Mouse (Mus musculus) bone marrow, adult 2 months (tissue): ENCODE measurements at regions not wholly inside any gene's neighbourhood (a gene's known extent, or its start where the extent isn't known, plus 50 kb on each side); places are given as distances from the start of the nearest gene placed in this dataset.

ENCODE experiments used
- H3K27ac ChIP-seq: fragments of 200-500 bp; 2 replicates; pipeline ENCODE4 v1.5.1; 2012; ENCODE audit warnings: low read depth, mild to moderate bottlenecking, control low read depth, inconsistent platforms, low read length; ENCODE audit not compliant: control insufficient read depth, poor library complexity, insufficient read depth
- H3K4me1 ChIP-seq: fragments of 200-500 bp; 2 replicates; pipeline ENCODE4 v1.6.1; 2011; ENCODE audit warnings: low read length; ENCODE audit not compliant: control insufficient read depth, insufficient read depth
- H3K4me3 ChIP-seq: fragments of 200-500 bp; replicated peaks from 2 replicates; pipeline ENCODE3; 2011; ENCODE audit warnings: mild to moderate bottlenecking, low read depth, low read length, control low read depth; ENCODE audit not compliant: control insufficient read depth
- CTCF ChIP-seq: fragments of 200-500 bp; IDR thresholded peaks from 2 replicates; pipeline ENCODE4 v1.5.1; 2011; ENCODE audit warnings: low read length, control low read depth; ENCODE audit not compliant: control insufficient read depth, insufficient read depth
- POLR2A ChIP-seq: fragments of 200-500 bp; IDR thresholded peaks from 2 replicates; pipeline ENCODE4 v1.6.1; 2011; ENCODE audit warnings: low read depth, mild to moderate bottlenecking, control low read depth, low read length, borderline replicate concordance; ENCODE audit not compliant: control insufficient read depth
- WGBS: fragments of 180-500 bp; shearing (Covaris S2); methylation state at CpG from one replicate; pipeline ENCODE4 v1.1.7; 2018; 5-methylcytosine and 5-hydroxymethylcytosine counted together

DNA sequence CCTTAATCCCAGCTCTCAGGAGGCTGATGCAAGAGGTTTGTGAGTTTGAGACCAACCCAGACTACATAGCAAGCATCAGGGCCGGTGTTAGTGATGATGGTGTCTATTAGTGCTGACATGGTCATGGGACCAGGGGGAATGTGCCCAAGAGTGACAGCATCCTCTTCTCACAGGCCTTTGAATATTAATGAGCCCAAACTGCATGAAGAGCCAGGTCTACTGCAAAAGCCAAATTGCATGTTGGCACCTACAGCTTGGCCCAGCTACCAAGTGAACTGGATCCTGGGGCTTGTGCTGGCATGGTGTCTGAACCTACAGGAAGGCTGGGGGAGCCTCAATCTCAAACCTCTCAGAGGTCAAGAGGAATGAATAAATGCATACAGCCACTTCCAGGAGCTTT is 70.0 kb downstream of the 4930426L09Rik start:
- H3K4me1 ChIP-seq: peaks cover 2% of the 10 kb centered on the region
- 94% methylated on average over 1 of the region's 1 CpGs for WGBS
- H3K27ac ChIP-seq: no peak overlapping the region
- H3K4me3 ChIP-seq: no peak overlapping the region
- TF ChIP-seq CTCF (no peak), POLR2A (no peak)

DNA sequence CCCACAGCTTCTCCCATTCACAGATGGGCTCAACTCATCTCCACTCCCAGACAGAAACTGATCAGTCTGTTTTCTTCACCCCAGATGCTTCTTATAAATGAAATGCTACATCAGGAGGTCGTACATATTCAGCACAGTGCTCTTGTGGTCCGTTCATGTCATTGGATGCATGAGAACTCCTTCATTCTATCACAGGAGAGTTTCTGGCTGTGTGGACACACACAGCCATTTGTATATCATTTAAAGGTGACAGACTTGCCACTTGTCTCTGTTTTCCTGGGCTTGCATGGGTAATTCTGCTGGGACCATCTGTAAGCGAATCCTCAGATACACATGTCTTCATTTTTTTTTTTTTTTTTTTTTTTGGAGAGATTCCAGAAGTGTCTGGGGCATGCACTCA is 85.7 kb downstream of the 4930426L09Rik start:
- 62% methylated on average over 3 of the region's 3 CpGs for WGBS
- Histone ChIP-seq H3K4me3 (no peak overlapping the region), H3K4me1 (no peaks in the 10 kb centered on the region), H3K27ac (no peak overlapping the region)
- TF ChIP-seq POLR2A (no peak), CTCF (no peak)

- WGBS: 74% methylated on average over 4 of the region's 4 CpGs
- TF ChIP-seq POLR2A (no peak), CTCF (no peak)
- Histone ChIP-seq H3K27ac (no peak overlapping the region), H3K4me3 (no peak overlapping the region), H3K4me1 (no peaks in the 10 kb centered on the region)
Measured at GRCm38 (mm10) chr2:19085105-19085504, 87.0 kb downstream of the 4930426L09Rik start.

DNA sequence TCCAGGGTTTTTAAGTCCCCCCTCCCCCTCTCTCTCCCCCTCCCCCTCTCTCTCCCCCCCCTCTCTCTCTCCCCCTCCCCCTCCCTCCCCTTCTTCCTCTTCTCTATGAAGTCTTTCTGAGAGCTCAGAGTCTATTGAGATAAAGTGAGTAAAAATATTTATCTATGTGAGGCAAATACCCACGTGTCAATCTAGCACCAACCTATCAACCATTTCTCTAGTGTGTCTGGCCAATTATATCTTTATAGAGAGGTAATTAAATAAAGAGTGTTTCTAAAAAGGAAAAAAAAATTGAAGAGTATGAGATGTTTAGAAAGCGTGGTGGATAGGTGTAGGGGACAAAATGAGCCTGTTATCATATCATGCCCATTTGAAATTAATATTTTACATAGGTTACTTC is 88.0 kb downstream of the 4930426L09Rik start:
- no peak overlapping the region for H3K27ac ChIP-seq
- no peak overlapping the region for H3K4me3 ChIP-seq
- WGBS: 53% methylated on average over 2 of the region's 2 CpGs
- TF ChIP-seq POLR2A: no peak
- H3K4me1 ChIP-seq: no peaks in the 10 kb centered on the region

- H3K27ac ChIP-seq: no peak overlapping the region
- WGBS: 78% methylated on average over 6 of the region's 6 CpGs
- TF ChIP-seq CTCF: no peak
- no peak for TF ChIP-seq POLR2A
- H3K4me3 ChIP-seq: no peak overlapping the region
- no peaks in the 10 kb centered on the region for H3K4me1 ChIP-seq
Measured at GRCm38 (mm10) chr2:19086621-19087020, 88.5 kb downstream of the 4930426L09Rik start.

DNA sequence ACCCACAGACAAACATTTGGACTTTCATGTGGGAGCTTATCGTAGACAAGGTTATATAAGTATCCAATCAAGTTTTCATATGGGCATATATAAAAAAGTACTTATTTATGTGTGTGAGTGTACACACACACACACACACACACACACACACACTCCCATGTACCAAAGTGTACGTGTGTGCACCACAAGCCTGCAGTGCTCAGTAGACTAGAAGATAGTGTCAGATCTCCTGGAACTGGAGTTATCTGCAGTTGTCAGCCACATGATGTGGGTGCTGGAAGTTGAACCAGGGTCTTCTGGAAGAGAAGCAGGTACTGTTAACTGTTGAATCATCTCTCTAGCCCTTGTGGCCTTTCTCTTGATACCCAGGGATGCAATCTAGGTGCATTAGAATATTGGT is 99.7 kb upstream of the Armc3 start:
- no peaks in the 10 kb centered on the region for H3K4me1 ChIP-seq
- TF ChIP-seq POLR2A (no peak), CTCF (no peak)
- WGBS: 72% methylated on average over 2 of the region's 2 CpGs
- H3K27ac ChIP-seq: no peak overlapping the region
- H3K4me3 ChIP-seq: no peak overlapping the region

DNA sequence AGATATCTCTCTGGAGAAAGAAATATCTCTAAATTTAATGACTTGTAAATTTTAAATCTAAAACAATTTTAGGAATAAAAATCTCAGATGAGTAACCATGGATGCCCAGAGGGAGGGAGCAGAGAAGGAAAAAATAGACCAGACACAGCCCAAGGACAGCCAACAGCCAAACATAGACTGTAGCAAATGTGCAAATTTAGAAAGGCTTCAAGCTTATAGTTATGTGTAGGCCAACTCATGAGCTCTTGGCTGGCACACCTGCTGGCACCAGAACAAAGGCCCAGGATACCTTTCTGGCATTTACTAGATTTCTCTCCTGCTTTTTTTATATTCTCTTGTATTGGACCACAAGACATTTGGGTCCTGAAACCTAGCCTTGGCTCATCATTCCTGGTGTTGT is 90.3 kb upstream of the Armc3 start:
- no peaks in the 10 kb centered on the region for H3K4me1 ChIP-seq
- no peak overlapping the region for H3K27ac ChIP-seq
- no peak overlapping the region for H3K4me3 ChIP-seq
- TF ChIP-seq POLR2A: no peak
- no peak for TF ChIP-seq CTCF

- peaks cover 2% of the 10 kb centered on the region; the same call in 1 of the 2 replicates for H3K4me1 ChIP-seq
- TF ChIP-seq POLR2A (no peak), CTCF (no peak)
- peak overlapping the region; percentile 29; the same call in 1 of the 2 replicates for H3K27ac ChIP-seq
- H3K4me3 ChIP-seq: no peak overlapping the region
- WGBS: 20% methylated on average over 1 of the region's 1 CpGs
Measured at GRCm38 (mm10) chr2:19119871-19120270, 79.2 kb upstream of the Armc3 start.

- Histone ChIP-seq H3K4me3 (no peak overlapping the region), H3K4me1 (no peaks in the 10 kb centered on the region), H3K27ac (no peak overlapping the region)
- TF ChIP-seq CTCF: no peak
- WGBS: 75% methylated on average over 6 of the region's 6 CpGs
Measured at GRCm38 (mm10) chr2:19132864-19133263, 66.2 kb upstream of the Armc3 start.

- 68% methylated on average over 2 of the region's 2 CpGs for WGBS
- Histone ChIP-seq H3K27ac (no peak overlapping the region), H3K4me3 (no peak overlapping the region), H3K4me1 (no peaks in the 10 kb centered on the region; the same call in 1 of the 2 replicates)
- no peak for TF ChIP-seq POLR2A
- no peak for TF ChIP-seq CTCF
Measured at GRCm38 (mm10) chr2:19142586-19142985, 56.5 kb upstream of the Armc3 start.
